Mouse (Mus musculus) heart, adult 8-10 months (tissue): ENCODE results near the gene Ppm1k. TPM values are rescaled to one million over a fixed set of nuclear protein-coding genes. Genes with fewer than 3 reads are reported as not detected.

ENCODE experiments used
- DNase-seq: peaks from one replicate; pipeline ENCODE4 v3.0.0; 2022; ENCODE audit warnings: low spot score
- total RNA-seq, 4 experiments: library from RNA; stranded (reverse); gene quantifications; 2 replicates each; pipeline ENCODE4 v1.2.4; 2022

Ppm1k gene
- 100 to 1,000 TPM in 3 of 4 experiments, 10 to 100 TPM in 1; 92.8 to 122 (median 105) TPM for total RNA-seq

DNA sequence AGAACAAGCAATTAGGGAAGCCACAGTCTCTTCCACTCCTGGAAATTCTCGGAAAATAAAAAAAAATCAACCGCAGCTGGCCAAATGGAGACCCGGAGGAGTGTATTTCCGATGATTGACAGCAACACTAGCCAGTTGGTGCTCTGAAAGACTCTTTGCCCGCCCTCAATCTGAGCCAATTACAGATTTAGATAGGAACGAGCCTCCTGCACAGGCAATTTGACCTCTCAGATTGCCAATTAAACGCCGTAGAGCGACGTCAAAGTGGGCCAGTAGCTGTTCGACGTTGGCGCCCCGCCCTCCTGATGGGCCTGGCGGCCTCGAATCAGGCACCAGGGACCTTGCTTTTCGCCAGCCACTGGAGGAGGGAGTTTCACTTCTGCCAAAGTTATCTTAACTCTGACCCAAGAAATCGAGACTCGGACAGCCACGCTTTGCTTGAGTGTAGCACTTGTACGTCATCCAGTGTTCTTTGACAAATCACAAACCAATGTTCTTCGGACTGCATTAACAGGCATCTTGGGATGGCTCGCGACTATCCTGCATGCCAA, at the start of gene Ppm1k:
TSS of gene Ppm1k (minus strand) at position 83 of the 551 bp plus-strand sequence.
- peak; percentile 100 for DNase-seq

DNA sequence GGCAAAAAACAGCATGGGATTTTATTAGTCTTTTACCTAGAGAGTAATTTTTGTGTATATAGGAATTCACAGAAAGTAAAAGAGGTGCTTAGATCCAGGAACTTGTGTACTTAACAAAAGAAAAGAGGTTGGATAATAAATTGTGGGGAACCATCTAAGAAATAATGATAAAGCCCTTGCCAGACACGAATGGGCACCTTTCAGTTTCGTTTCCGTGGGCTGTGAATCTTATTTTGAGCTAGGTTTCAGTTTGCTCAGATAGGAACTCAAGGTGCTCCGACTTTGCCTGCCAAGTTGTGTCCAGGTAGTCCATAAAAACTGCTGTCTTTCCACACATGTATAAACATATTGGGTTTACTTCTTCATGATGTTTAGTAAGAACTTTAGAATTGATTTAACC, 47.1 kb upstream of the Ppm1k start:
- DNase-seq: peak; percentile 10

DNA sequence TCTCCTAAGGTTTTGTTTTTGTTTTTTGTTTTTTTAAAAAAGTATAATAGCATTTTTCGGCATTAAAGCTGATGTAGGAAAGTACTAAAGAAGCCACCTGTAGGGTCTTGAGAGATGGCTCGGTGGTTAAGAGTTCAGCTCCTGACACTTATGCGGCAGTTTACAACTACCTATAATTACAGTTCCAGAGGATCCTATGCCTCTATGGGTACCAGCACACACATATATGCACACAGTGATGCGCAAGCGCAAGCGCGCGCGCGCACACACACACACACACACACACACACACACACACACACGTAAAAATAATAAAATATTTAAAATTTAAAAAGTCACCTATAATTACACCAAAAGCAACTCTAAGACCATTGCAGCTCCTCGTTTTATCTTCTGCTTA, 46.3 kb upstream of the Ppm1k start:
- no peak for DNase-seq

GRCm38 (mm10) chr6:57580881-57581548, 45.7 kb upstream of the Ppm1k start, which contains the start of gene Herc6:
Gene Herc6, plus strand, starts transcription at chr6:57581000.
- peak; percentile 83 for DNase-seq

- DNase-seq: no peak
Measured at GRCm38 (mm10) chr6:57571587-57571986, 36.3 kb upstream of the Ppm1k start.

DNA sequence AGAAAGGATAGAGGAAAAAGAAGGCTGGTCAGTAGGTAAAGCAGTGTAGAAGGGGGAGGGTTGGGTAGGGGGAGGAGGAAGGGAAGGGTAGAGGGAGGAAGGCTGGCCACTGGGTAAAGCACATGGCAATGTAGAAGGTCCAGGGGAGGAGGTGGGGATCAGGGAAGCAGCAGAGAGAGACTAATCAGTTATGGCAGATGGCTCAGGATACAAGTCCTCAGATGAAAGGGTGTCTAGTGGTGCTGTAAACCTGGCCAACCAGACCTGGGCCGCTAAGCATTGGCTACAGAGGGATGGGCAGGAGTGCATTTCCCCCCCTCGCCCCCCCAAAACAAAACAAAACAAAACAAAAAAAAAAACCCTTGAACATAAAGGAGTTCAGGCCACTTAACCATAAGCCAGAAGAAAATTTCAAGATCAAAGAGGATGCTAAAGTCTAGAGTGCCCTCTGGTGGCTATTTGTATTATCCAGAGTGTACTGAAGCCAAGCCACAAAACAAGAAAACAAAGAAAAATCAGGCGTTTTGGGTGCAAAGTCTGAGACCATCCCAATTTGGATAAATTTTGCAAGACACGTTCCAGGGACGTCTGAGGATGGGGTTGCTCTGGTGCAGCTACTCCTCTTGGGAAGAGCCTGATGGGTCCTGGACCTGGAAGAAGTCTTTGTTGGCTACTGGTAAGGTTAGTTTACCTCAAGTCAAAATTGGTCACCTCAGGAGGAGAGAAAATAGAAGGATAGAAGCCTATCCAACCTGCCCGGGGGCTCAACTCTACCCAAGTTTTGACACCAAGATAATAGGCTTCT, 35.1 kb upstream of the Ppm1k start:
- peak; percentile 62 for DNase-seq

- DNase-seq: no peak
Measured at GRCm38 (mm10) chr6:57567630-57568029, 32.4 kb upstream of the Ppm1k start.

GRCm38 (mm10) chr6:57565452-57565851, 30.2 kb upstream of the Ppm1k start:
- peak; percentile 25 for DNase-seq

DNA sequence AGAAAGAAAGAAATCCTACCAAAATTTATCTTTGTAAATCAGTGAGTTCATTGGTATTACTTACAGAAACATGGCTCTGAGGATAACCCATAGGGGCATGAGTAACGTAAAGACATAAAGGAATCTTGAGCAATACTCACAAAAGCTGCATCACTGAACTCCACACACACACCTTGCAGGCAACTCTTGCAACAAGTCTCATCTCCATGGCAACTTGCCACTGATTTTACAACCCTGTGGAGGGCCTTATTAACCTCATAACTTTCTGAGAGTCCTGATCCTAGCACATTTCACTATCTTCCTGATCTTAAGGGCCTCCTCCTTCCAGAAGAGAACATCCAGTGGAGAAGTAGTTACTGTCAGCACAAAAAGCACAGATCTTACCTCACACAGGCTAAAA, 28.2 kb upstream of the Ppm1k start:
- no peak for DNase-seq

- DNase-seq: no peak
Measured at GRCm38 (mm10) chr6:57557796-57558317, 22.6 kb upstream of the Ppm1k start.

DNA sequence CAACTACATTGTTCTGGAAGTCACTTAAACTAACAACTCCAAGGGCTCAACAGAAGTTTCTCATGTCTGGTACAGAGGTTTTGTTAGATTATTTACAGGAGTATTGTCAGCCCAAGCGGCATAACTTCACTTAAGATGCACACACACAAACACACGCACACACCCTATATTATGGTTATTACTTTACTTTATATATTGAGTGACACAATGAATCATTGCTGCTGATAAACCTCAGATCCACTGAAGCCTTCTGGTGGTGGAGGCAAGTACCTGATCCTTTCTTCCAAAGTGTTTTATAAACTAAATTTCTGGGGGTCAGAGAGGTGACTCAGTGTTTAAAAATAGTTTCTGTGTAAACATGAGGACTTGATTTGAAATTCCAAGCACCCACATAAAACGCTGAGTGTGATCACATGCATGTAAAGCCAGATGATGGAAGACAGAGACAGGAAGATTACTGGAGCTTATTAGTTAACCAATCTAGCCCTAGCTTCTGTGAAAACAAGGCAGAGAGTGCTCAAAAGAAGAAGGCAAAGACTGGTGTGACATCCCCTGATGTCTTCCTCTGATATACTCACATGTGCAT, 16.0 kb upstream of the Ppm1k start:
- no peak for DNase-seq

DNA sequence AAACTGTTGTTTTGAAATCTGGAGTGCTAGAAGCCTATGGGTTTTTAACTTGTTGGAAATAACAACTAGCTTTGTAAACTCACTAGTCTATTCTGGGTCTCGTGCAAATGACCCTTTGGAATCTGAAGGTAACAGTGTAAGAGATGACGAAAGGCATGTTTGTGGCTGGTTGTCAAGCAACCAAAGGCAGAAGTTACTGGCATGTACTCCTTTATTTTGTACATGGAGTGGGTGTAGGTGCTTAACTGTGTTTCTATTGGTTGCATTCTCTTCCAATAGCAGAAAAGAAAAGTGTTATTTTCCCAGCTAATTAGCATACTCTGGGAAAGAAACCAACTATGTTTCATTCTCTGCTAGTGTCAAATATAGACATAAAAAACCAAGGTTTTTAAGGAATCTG, 9.6 kb upstream of the Ppm1k start:
- peak; percentile 56 for DNase-seq

DNA sequence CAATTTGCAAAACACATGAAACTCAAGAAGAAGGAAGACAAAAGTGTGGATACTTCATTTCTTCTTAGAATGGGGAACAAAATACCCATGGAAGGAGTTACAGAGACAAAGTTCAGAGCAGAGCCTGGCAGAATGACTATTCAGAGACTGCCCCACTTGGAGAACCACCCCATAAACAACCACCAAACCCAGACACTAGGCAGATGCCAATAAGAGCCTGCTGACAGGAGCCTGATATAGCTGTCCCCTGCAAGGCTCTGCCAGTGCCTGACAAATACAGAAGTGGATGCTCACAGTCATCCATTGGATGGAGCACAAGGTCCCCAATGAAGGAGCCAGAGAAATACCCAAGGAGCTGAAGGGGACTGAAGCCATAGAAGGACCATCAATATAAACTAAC, 8.3 kb upstream of the Ppm1k start:
- DNase-seq: peak; percentile 53

DNA sequence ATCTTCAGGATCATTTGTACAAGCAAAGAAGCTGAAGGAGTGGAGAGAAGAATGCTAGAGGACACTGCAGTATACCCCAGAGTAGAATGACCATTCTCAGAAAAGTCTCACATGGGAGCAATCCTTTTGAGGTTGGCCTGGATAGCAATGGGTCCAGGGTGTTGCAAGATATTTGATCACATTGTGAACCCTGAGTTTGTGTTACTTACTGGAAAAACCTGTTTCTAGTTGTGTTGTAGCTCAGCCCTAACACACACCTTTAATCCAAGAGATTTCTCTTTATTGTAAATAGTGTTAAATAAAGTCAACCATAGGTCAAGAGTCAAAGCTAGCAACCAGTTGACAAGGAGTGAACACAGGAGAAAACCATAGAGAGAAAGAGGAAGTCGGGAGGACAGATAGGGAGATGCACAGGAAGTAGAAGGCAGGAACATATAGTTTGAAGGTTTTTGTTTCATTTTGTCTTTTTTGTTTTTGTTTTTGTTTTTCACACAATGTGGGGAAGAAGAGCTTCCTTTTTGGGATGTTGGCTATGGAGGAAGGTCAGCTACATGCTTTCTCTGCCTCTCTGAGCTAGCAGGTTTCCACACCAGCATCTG, 6.6 kb upstream of the Ppm1k start:
- DNase-seq: no peak

- no peak for DNase-seq
Measured at GRCm38 (mm10) chr6:57540950-57541498, 5.8 kb upstream of the Ppm1k start.

DNA sequence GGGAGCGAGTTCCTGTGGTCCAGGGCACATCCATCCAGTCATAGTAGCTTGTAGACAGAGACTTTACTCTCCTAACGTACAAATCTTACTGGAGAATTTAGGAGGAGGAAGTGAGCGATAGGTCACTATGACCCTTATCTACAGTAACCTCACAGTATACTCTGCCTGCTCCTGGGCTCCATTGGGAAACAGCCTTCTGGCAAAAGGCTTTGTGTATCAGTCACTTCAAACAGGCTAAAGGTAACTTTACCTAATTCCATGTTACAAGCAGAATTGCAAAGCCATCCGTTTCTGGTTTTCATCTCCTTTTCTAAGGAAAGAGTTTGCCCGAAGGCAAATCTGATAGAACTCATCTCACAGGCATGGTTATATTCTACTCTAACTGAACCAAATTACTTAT, 2.6 kb upstream of the Ppm1k start:
- no peak for DNase-seq

DNA sequence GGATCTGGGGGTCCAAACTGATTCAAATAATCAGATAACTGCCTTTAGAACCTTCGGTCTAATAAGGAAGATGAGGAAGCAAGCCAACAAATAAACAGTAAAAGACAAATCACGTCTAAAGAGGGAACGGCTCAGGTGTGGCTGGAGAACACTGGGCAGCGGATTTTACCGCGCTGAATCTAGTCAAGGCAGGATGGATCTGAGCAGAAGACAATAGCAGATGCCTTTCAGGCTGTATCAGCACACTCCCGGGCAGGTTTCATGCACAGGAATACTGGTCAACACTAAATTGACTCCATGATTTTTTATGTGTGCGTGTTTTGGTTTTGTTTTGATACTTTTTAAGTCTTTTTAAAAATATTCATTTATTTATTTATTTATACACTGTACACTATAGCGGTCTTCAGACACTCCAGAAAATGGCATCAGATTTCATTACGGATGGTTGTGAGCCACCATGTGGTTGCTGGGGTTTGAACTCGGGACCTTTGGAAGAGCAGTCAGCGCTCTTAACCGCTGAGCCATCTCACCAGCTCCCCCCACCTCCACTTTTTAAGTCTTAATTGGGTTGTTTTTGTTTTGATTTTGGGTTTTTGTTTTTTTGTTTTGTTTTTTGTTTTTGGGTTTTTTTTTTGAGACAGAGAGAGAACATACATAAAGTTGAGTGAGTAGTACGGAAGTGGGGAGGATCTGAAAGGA, 852 bp upstream of the Ppm1k start:
- DNase-seq: peak; percentile 12

DNA sequence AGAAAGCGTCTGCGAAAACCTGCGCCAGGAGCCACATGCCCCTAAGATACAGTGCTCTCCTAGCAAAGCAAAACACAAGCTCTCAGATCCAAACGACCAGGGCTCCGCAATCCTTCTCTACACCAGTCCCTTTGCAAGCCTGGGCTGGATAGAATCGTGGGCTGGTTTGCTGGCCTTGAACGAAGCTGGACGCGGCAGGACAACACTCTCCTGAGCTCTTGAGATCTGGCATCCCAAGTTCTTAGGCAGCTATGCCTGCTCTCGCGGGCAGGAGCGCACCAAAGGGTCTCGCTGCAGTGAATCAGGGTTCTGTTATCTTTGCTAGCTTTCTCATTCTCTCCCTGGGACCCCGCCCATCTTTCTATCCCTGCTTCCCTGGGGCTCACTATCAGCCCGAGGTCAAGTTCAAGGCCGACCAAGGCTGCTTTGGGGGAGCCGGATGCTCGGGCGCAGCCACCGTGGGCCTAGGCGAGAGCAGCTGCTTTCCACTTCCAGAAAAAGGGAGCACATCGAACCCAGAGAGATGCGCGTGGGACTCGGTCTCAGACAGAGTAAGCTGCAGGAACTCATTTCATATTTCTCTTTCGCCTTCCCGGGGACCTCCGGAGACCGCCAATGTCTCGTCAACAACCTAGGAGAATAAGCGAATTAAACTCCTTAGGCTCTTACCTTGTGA, 519 bp downstream of the Ppm1k start:
- DNase-seq: no peak

GRCm38 (mm10) chr6:57534231-57534610, 1.0 kb downstream of the Ppm1k start:
- DNase-seq: peak; percentile 32

- no peak for DNase-seq
Measured at GRCm38 (mm10) chr6:57533410-57533809, 1.9 kb downstream of the Ppm1k start.
